Mouse (Mus musculus): ENCODE data around the gene Cux2. TPM values are rescaled to one million over a fixed set of nuclear protein-coding genes. Genes with fewer than 3 reads are reported as not detected.

Gene Cux2
- polyA plus RNA-seq, 1 experiment from 2014 or later = 1.6 TPM

GRCm38 (mm10) chr5:122059060-122060017, 9.4 kb upstream of the Cux2 start:
- in situ Hi-C loops (cut with MboI; ENCODE audit: low pct_unique_long_range_greater_than_20kb) = no loop called here
- ChIA-PET CTCF (interaction anchor here (0.7 to 1.4 kb wide), 5 partner anchors 9 to 187 kb away, joined by 3 to 5 read pairs (median 3); no protein-coding TSS in a partner anchor), POLR2A (no interaction called here)
- ATAC-seq = no peak
- H3K27me3 ChIP-seq = peaks cover 9% of the 10 kb centered on the region
- TF ChIP-seq CTCF (IDR thresholded peaks at IDR 0.05) = no peak
- no peak for DNase-seq (ENCODE audit: low read depth, low spot score)

- CTCF ChIA-PET = no interaction called here
- POLR2A ChIA-PET = no interaction called here
- ATAC-seq = no peak
- no peak for DNase-seq (ENCODE audit: low read depth, low spot score)
- in situ Hi-C loops (cut with MboI; ENCODE audit: low pct_unique_long_range_greater_than_20kb) = no loop called here
- peaks cover 13% of the 10 kb centered on the region for H3K27me3 ChIP-seq
- TF ChIP-seq CTCF (IDR thresholded peaks at IDR 0.05) = peak; percentile 70
Observed at GRCm38 (mm10) chr5:122057622-122058021, 7.7 kb upstream of the Cux2 start.

- peaks cover 22% of the 10 kb centered on the region for H3K27me3 ChIP-seq
- POLR2A ChIA-PET = no interaction called here
- ATAC-seq (no peak), DNase-seq (ENCODE audit: low read depth, low spot score) (no peak)
- in situ Hi-C loops (cut with MboI; ENCODE audit: low pct_unique_long_range_greater_than_20kb) = no loop called here
- TF ChIP-seq CTCF (IDR thresholded peaks at IDR 0.05) = no peak
- CTCF ChIA-PET = interaction anchor here (1.2 kb wide), 1 partner anchor 33 kb away, joined by 3 read pairs; no protein-coding TSS in a partner anchor
Observed at GRCm38 (mm10) chr5:122056557-122056956, 6.7 kb upstream of the Cux2 start.

GRCm38 (mm10) chr5:122054130-122054843, 4.4 kb upstream of the Cux2 start:
- no peak for TF ChIP-seq CTCF (IDR thresholded peaks at IDR 0.05)
- ATAC-seq = no peak
- peaks cover 28% of the 10 kb centered on the region for H3K27me3 ChIP-seq
- CTCF ChIA-PET = no interaction called here
- in situ Hi-C loops (cut with MboI; ENCODE audit: low pct_unique_long_range_greater_than_20kb) = no loop called here
- POLR2A ChIA-PET = no interaction called here
- no peak for DNase-seq (ENCODE audit: low read depth, low spot score)

- in situ Hi-C loops (cut with MboI; ENCODE audit: low pct_unique_long_range_greater_than_20kb) = no loop called here
- DNase-seq (ENCODE audit: low read depth, low spot score) (no peak), ATAC-seq (no peak)
- ChIA-PET CTCF (no interaction called here), POLR2A (no interaction called here)
- H3K27me3 ChIP-seq = peaks cover 28% of the 10 kb centered on the region
- TF ChIP-seq CTCF (IDR thresholded peaks at IDR 0.05) = no peak
Observed at GRCm38 (mm10) chr5:122053587-122053986, 3.7 kb upstream of the Cux2 start.

GRCm38 (mm10) chr5:122050832-122051105, 867 bp upstream of the Cux2 start:
- no peak for ATAC-seq
- H3K27me3 ChIP-seq = peaks cover 38% of the 10 kb centered on the region
- POLR2A ChIA-PET = interaction anchor here (0.6 kb wide), 2 partner anchors 14 to 18 kb away, joined by 4 to 5 read pairs; no protein-coding TSS in a partner anchor
- no peak for TF ChIP-seq CTCF (IDR thresholded peaks at IDR 0.05)
- in situ Hi-C loops (cut with MboI; ENCODE audit: low pct_unique_long_range_greater_than_20kb) = no loop called here
- no peak for DNase-seq (ENCODE audit: low read depth, low spot score)
- CTCF ChIA-PET = interaction anchor here (1.5 kb wide), 1 partner anchor 9 kb away, joined by 5 read pairs; no protein-coding TSS in a partner anchor

GRCm38 (mm10) chr5:122049664-122050016, 262 bp downstream of the Cux2 start:
- CTCF ChIA-PET = no interaction called here
- no peak for TF ChIP-seq CTCF (IDR thresholded peaks at IDR 0.05)
- POLR2A ChIA-PET = no interaction called here
- DNase-seq (ENCODE audit: low read depth, low spot score) (no peak), ATAC-seq (peak; percentile 6)
- in situ Hi-C loops (cut with MboI; ENCODE audit: low pct_unique_long_range_greater_than_20kb) = no loop called here
- H3K27me3 ChIP-seq = peaks cover 38% of the 10 kb centered on the region

GRCm38 (mm10) chr5:122048686-122049663, 927 bp downstream of the Cux2 start:
- H3K27me3 ChIP-seq = peaks cover 35% of the 10 kb centered on the region
- POLR2A ChIA-PET = no interaction called here
- no peak for DNase-seq (ENCODE audit: low read depth, low spot score)
- ATAC-seq = no peak
- CTCF ChIA-PET = no interaction called here
- in situ Hi-C loops (cut with MboI; ENCODE audit: low pct_unique_long_range_greater_than_20kb) = no loop called here
- TF ChIP-seq CTCF (IDR thresholded peaks at IDR 0.05) = no peak

- DNase-seq (ENCODE audit: low read depth, low spot score) = no peak
- in situ Hi-C loops (cut with MboI; ENCODE audit: low pct_unique_long_range_greater_than_20kb) = no loop called here
- no peak for TF ChIP-seq CTCF (IDR thresholded peaks at IDR 0.05)
- ATAC-seq = no peak
- peaks cover 28% of the 10 kb centered on the region for H3K27me3 ChIP-seq
- ChIA-PET POLR2A (no interaction called here), CTCF (no interaction called here)
Observed at GRCm38 (mm10) chr5:122048252-122048651, 1.6 kb downstream of the Cux2 start.

GRCm38 (mm10) chr5:122047791-122048190, 2.1 kb downstream of the Cux2 start:
- no peak for TF ChIP-seq CTCF (IDR thresholded peaks at IDR 0.05)
- in situ Hi-C loops (cut with MboI; ENCODE audit: low pct_unique_long_range_greater_than_20kb) = no loop called here
- ChIA-PET CTCF (interaction anchor here (1.2 kb wide), 1 partner anchor 12 kb away, joined by 3 read pairs; no protein-coding TSS in a partner anchor), POLR2A (no interaction called here)
- H3K27me3 ChIP-seq = peaks cover 26% of the 10 kb centered on the region
- DNase-seq (ENCODE audit: low read depth, low spot score) (no peak), ATAC-seq (no peak)
